Mouse (Mus musculus): Measurements from ENCODE around the gene Alad. TPM values are rescaled to one million over a fixed set of nuclear protein-coding genes. Genes with fewer than 3 reads are reported as not detected.

Alad gene
- 116 and 117 TPM in 2 replicates for polyA plus RNA-seq (2015; fragmentation: Nextera tagmentation; extraction: Ambion mirVana)

GRCm38 (mm10) chr4:62519849-62520233, at the start of gene Alad:
TSS of gene Alad (minus strand) at chr4:62519918.
- H3K4me2 ChIP-seq = peak within 1 kb of the TSS; percentile 75
- H3K36me3 ChIP-seq = peaks cover 21% of the 10 kb centered on the region
- peaks cover 59% of the 10 kb centered on the region for H3K4me1 ChIP-seq
- no peaks in the 10 kb centered on the region for H3K9me3 ChIP-seq
- WGBS = under 1% methylated on average over 37 of the region's 37 CpGs
- ATAC-seq (ENCODE audit: borderline replicate concordance, extremely low read depth, low FRiP score, low TSS enrichment) = peak; percentile 85
- H3K9ac ChIP-seq = peak within 1 kb of the TSS; percentile 66
- peak within 1 kb of the TSS; percentile 75 for H3K4me3 ChIP-seq
- H3K27me3 ChIP-seq = no peaks in the 10 kb centered on the region
- H3K27ac ChIP-seq = peak within 1 kb of the TSS; percentile 89

GRCm38 (mm10) chr4:62568359-62568758, 48.6 kb upstream of the Alad start:
- Histone ChIP-seq H3K4me1 (peaks cover 20% of the 10 kb centered on the region), H3K27ac (no peak overlapping the region), H3K36me3 (no peaks in the 10 kb centered on the region), H3K9me3 (no peaks in the 10 kb centered on the region), H3K27me3 (no peaks in the 10 kb centered on the region), H3K4me2 (no peak overlapping the region), H3K9ac (no peak overlapping the region), H3K4me3 (no peak overlapping the region)
- WGBS = 69% methylated on average over 1 of the region's 1 CpGs
- no peak for ATAC-seq (ENCODE audit: borderline replicate concordance, extremely low read depth, low FRiP score, low TSS enrichment)

GRCm38 (mm10) chr4:62567696-62568095, 48.0 kb upstream of the Alad start:
- no peak overlapping the region for H3K27ac ChIP-seq
- no peak overlapping the region for H3K4me3 ChIP-seq
- H3K36me3 ChIP-seq = no peaks in the 10 kb centered on the region
- H3K4me2 ChIP-seq = no peak overlapping the region
- WGBS = 73% methylated on average over 6 of the region's 6 CpGs
- H3K4me1 ChIP-seq = peaks cover 20% of the 10 kb centered on the region
- no peaks in the 10 kb centered on the region for H3K9me3 ChIP-seq
- no peak for ATAC-seq (ENCODE audit: borderline replicate concordance, extremely low read depth, low FRiP score, low TSS enrichment)
- no peak overlapping the region for H3K9ac ChIP-seq
- no peaks in the 10 kb centered on the region for H3K27me3 ChIP-seq

GRCm38 (mm10) chr4:62566530-62566929, 46.8 kb upstream of the Alad start:
- peaks cover 19% of the 10 kb centered on the region for H3K4me1 ChIP-seq
- no peak overlapping the region for H3K4me2 ChIP-seq
- H3K9ac ChIP-seq = no peak overlapping the region
- H3K27me3 ChIP-seq = no peaks in the 10 kb centered on the region
- peak; percentile 62; the same call in 1 of the 2 replicates for ATAC-seq (ENCODE audit: borderline replicate concordance, extremely low read depth, low FRiP score, low TSS enrichment)
- no peaks in the 10 kb centered on the region for H3K9me3 ChIP-seq
- no peak overlapping the region for H3K4me3 ChIP-seq
- 58% methylated on average over 4 of the region's 4 CpGs for WGBS
- H3K36me3 ChIP-seq = no peaks in the 10 kb centered on the region
- H3K27ac ChIP-seq = no peak overlapping the region

GRCm38 (mm10) chr4:62562006-62562405, 42.3 kb upstream of the Alad start:
- 68% methylated on average over 4 of the region's 4 CpGs for WGBS
- H3K36me3 ChIP-seq = no peaks in the 10 kb centered on the region
- H3K9ac ChIP-seq = no peak overlapping the region
- H3K27ac ChIP-seq = no peak overlapping the region
- H3K4me3 ChIP-seq = no peak overlapping the region
- peaks cover 5% of the 10 kb centered on the region for H3K4me1 ChIP-seq
- H3K27me3 ChIP-seq = no peaks in the 10 kb centered on the region
- no peak overlapping the region for H3K4me2 ChIP-seq
- no peak for ATAC-seq (ENCODE audit: borderline replicate concordance, extremely low read depth, low FRiP score, low TSS enrichment)
- H3K9me3 ChIP-seq = no peaks in the 10 kb centered on the region

- no peak for ATAC-seq (ENCODE audit: borderline replicate concordance, extremely low read depth, low FRiP score, low TSS enrichment)
- no peak overlapping the region for H3K4me2 ChIP-seq
- no peaks in the 10 kb centered on the region for H3K27me3 ChIP-seq
- WGBS = 42% methylated on average over 3 of the region's 3 CpGs
- no peak overlapping the region for H3K9ac ChIP-seq
- H3K4me3 ChIP-seq = no peak overlapping the region
- H3K36me3 ChIP-seq = no peaks in the 10 kb centered on the region
- H3K9me3 ChIP-seq = no peaks in the 10 kb centered on the region
- peaks cover 4% of the 10 kb centered on the region for H3K4me1 ChIP-seq
- H3K27ac ChIP-seq = no peak overlapping the region
Measured at GRCm38 (mm10) chr4:62561630-62562001, 41.9 kb upstream of the Alad start.

GRCm38 (mm10) chr4:62560963-62561629, 41.4 kb upstream of the Alad start:
- Histone ChIP-seq H3K9me3 (no peaks in the 10 kb centered on the region), H3K4me1 (no peaks in the 10 kb centered on the region; the same call in 1 of the 2 replicates), H3K36me3 (no peaks in the 10 kb centered on the region), H3K27me3 (no peaks in the 10 kb centered on the region), H3K9ac (no peak overlapping the region), H3K27ac (no peak overlapping the region), H3K4me3 (no peak overlapping the region), H3K4me2 (no peak overlapping the region)
- WGBS = 21% methylated on average over 4 of the region's 4 CpGs
- ATAC-seq (ENCODE audit: borderline replicate concordance, extremely low read depth, low FRiP score, low TSS enrichment) = peak; percentile 58; the same call in 1 of the 2 replicates

- H3K36me3 ChIP-seq = no peaks in the 10 kb centered on the region
- 37% methylated on average over 6 of the region's 6 CpGs for WGBS
- no peaks in the 10 kb centered on the region for H3K9me3 ChIP-seq
- no peak for ATAC-seq (ENCODE audit: borderline replicate concordance, extremely low read depth, low FRiP score, low TSS enrichment)
- H3K4me1 ChIP-seq = no peaks in the 10 kb centered on the region
- no peak within 1 kb of the TSS for H3K4me3 ChIP-seq
- no peak within 1 kb of the TSS for H3K4me2 ChIP-seq
- no peaks in the 10 kb centered on the region for H3K27me3 ChIP-seq
- H3K9ac ChIP-seq = no peak within 1 kb of the TSS
- H3K27ac ChIP-seq = no peak within 1 kb of the TSS
Measured at GRCm38 (mm10) chr4:62559797-62560329, 40.1 kb upstream of the Alad start, which contains the start of gene Rgs3. TSS of gene Rgs3 (plus strand) at chr4:62559847.

- no peak overlapping the region for H3K4me2 ChIP-seq
- no peak overlapping the region for H3K27ac ChIP-seq
- H3K4me1 ChIP-seq = no peaks in the 10 kb centered on the region
- no peaks in the 10 kb centered on the region for H3K9me3 ChIP-seq
- 53% methylated on average over 3 of the region's 3 CpGs for WGBS
- H3K27me3 ChIP-seq = no peaks in the 10 kb centered on the region
- H3K4me3 ChIP-seq = no peak overlapping the region
- no peaks in the 10 kb centered on the region for H3K36me3 ChIP-seq
- H3K9ac ChIP-seq = no peak overlapping the region
- ATAC-seq (ENCODE audit: borderline replicate concordance, extremely low read depth, low FRiP score, low TSS enrichment) = no peak
Measured at GRCm38 (mm10) chr4:62557436-62557835, 37.7 kb upstream of the Alad start.

GRCm38 (mm10) chr4:62551966-62552365, 32.2 kb upstream of the Alad start:
- Histone ChIP-seq H3K4me2 (no peak overlapping the region), H3K27ac (no peak overlapping the region), H3K9ac (no peak overlapping the region), H3K36me3 (no peaks in the 10 kb centered on the region), H3K27me3 (no peaks in the 10 kb centered on the region), H3K9me3 (no peaks in the 10 kb centered on the region), H3K4me1 (no peaks in the 10 kb centered on the region), H3K4me3 (no peak overlapping the region)
- 78% methylated on average over 7 of the region's 7 CpGs for WGBS
- ATAC-seq (ENCODE audit: borderline replicate concordance, extremely low read depth, low FRiP score, low TSS enrichment) = no peak

- no peak for ATAC-seq (ENCODE audit: borderline replicate concordance, extremely low read depth, low FRiP score, low TSS enrichment)
- Histone ChIP-seq H3K4me2 (no peak overlapping the region), H3K27ac (no peak overlapping the region), H3K9ac (no peak overlapping the region), H3K4me1 (no peaks in the 10 kb centered on the region), H3K36me3 (no peaks in the 10 kb centered on the region), H3K27me3 (no peaks in the 10 kb centered on the region), H3K4me3 (no peak overlapping the region), H3K9me3 (no peaks in the 10 kb centered on the region)
Measured at GRCm38 (mm10) chr4:62544801-62545200, 25.1 kb upstream of the Alad start.

GRCm38 (mm10) chr4:62543782-62544181, 24.1 kb upstream of the Alad start:
- no peak overlapping the region for H3K4me2 ChIP-seq
- 79% methylated on average over 6 of the region's 6 CpGs for WGBS
- H3K9me3 ChIP-seq = no peaks in the 10 kb centered on the region
- H3K4me3 ChIP-seq = no peak overlapping the region
- H3K36me3 ChIP-seq = no peaks in the 10 kb centered on the region
- H3K27me3 ChIP-seq = no peaks in the 10 kb centered on the region
- no peak overlapping the region for H3K9ac ChIP-seq
- ATAC-seq (ENCODE audit: borderline replicate concordance, extremely low read depth, low FRiP score, low TSS enrichment) = no peak
- H3K27ac ChIP-seq = no peak overlapping the region
- no peaks in the 10 kb centered on the region for H3K4me1 ChIP-seq
